18 mouse cellular contexts compared by ENCODE assay signal in genomic region chr11:76572820-76573385, GRCm38 (mm10). TPM values are rescaled to one million over a fixed set of nuclear protein-coding genes. Genes with fewer than 3 reads are reported as not detected.
DNase-seq lines count a peak whose midpoint lies in the region; ATAC-seq and TF ChIP-seq lines count a peak whose summit lies in the region.
"Had no signal": no experiment of that assay in that cellular context is flagged by ENCODE, and none has a peak within 500 bp of the region (broad histone marks: within the 10 kb centered on the region; RNA-seq: fewer than 3 reads in every experiment).

No protein-coding gene starts in this region.

- no peaks in the 10 kb centered on the region for H3K36me3 ChIP-seq in forebrain, postnatal 0 days (ENCODE audit: insufficient read depth)
- H3K36me3 ChIP-seq in forebrain, embryonic 13.5 days (ENCODE audit: poor library complexity, severe bottlenecking) = no peaks in the 10 kb centered on the region
- H3K36me3 ChIP-seq in embryonic facial prominence, embryonic 15.5 days = no peaks in the 10 kb centered on the region
- H3K36me3 ChIP-seq in macrophage (ENCODE audit: inconsistent target) = no peaks in the 10 kb centered on the region
- H3K36me3 ChIP-seq: heart, embryonic 13.5 days; midbrain, embryonic 10.5 days; stomach, embryonic 15.5 days had no signal

- no peak for TF ChIP-seq CTCF in forebrain, postnatal 0 days (IDR thresholded peaks at IDR 0.05; ENCODE audit: low read depth)

- H3K4me1 ChIP-seq in forebrain, postnatal 0 days (ENCODE audit: insufficient read depth) = peaks cover 14% of the 10 kb centered on the region
- H3K4me1 ChIP-seq in forebrain, embryonic 13.5 days = peaks cover 28% of the 10 kb centered on the region
- H3K4me1 ChIP-seq in embryonic facial prominence, embryonic 15.5 days = peaks cover 41% of the 10 kb centered on the region

- H3K9me3 ChIP-seq in forebrain, postnatal 0 days (ENCODE audit: low read length) = no peaks in the 10 kb centered on the region
- H3K9me3 ChIP-seq in forebrain, embryonic 13.5 days (replicated peaks) = no peaks in the 10 kb centered on the region
- H3K9me3 ChIP-seq in embryonic facial prominence, embryonic 15.5 days (replicated peaks) = no peaks in the 10 kb centered on the region
- H3K9me3 ChIP-seq: heart, embryonic 13.5 days; midbrain, embryonic 10.5 days; stomach, embryonic 15.5 days had no signal

- H3K79me2 ChIP-seq in macrophage (ENCODE audit: inconsistent target) = peaks cover 99% of the 10 kb centered on the region

- H3K4me3 ChIP-seq in forebrain, postnatal 0 days (ENCODE audit: low read depth, low read length) = no peak overlapping the region
- H3K4me3 ChIP-seq in forebrain, embryonic 13.5 days = no peak overlapping the region
- no peak overlapping the region for H3K4me3 ChIP-seq in embryonic facial prominence, embryonic 15.5 days (replicated peaks)
- no peak overlapping the region for H3K4me3 ChIP-seq in macrophage (ENCODE audit: inconsistent target)
- H3K4me3 ChIP-seq: gastrocnemius, adult 2 months; heart, embryonic 13.5 days; midbrain, embryonic 10.5 days; stomach, embryonic 15.5 days had no signal

- ATAC-seq in forebrain, postnatal 0 days = no peak
- no peak for ATAC-seq in forebrain, embryonic 13.5 days
- no peak for ATAC-seq in embryonic facial prominence, embryonic 15.5 days (ENCODE audit: insufficient number of reproducible peaks, low FRiP score, low TSS enrichment, low read depth)
- ATAC-seq: lung, postnatal 0 days had no signal

- H3K4me2 ChIP-seq in forebrain, postnatal 0 days (ENCODE audit: low read depth) = no peak overlapping the region
- no peak overlapping the region for H3K4me2 ChIP-seq in forebrain, embryonic 13.5 days
- no peak overlapping the region for H3K4me2 ChIP-seq in embryonic facial prominence, embryonic 15.5 days (replicated peaks)
- H3K4me2 ChIP-seq: heart, embryonic 13.5 days; liver, embryonic 11.5 days; stomach, embryonic 15.5 days had no signal

- 78% methylated on average over 6 of the region's 6 CpGs for WGBS in forebrain, postnatal 0 days
- 92% methylated on average over 6 of the region's 6 CpGs for WGBS in forebrain, embryonic 13.5 days
- WGBS in embryonic facial prominence, embryonic 15.5 days = 63% methylated on average over 6 of the region's 6 CpGs
- WGBS in macrophage (ENCODE audit: missing documents) = 79% methylated on average over 6 of the region's 6 CpGs

- DNase-seq in forebrain, postnatal 0 days = peak; percentile 22
- peak; percentile 58 for DNase-seq in CD4-positive, CD25-positive, alpha-beta regulatory T cell, adult 2 months (ENCODE audit: low read depth, low spot score)
- DNase-seq in kidney, postnatal 36 days = no peak
- DNase-seq in natural killer cell, adult 2 months (ENCODE audit: low spot score in 2 of 2) = no peak
- DNase-seq in urinary bladder, postnatal 10 days (ENCODE audit: low spot score) = no peak
- DNase-seq: cerebellum, adult 2 months; embryo, embryonic 11 days; gastrocnemius, adult 2 months; kidney, adult 18-20 months; thymus, postnatal 14 days had no signal

- no peaks in the 10 kb centered on the region for H3K27me3 ChIP-seq in forebrain, postnatal 0 days (ENCODE audit: insufficient read depth, low read length)
- H3K27me3 ChIP-seq in forebrain, embryonic 13.5 days = peaks cover 25% of the 10 kb centered on the region
- H3K27me3 ChIP-seq in embryonic facial prominence, embryonic 15.5 days = no peaks in the 10 kb centered on the region

- H3K9ac ChIP-seq in forebrain, postnatal 0 days = no peak overlapping the region
- no peak overlapping the region for H3K9ac ChIP-seq in forebrain, embryonic 13.5 days
- no peak overlapping the region for H3K9ac ChIP-seq in embryonic facial prominence, embryonic 15.5 days
- H3K9ac ChIP-seq: heart, embryonic 13.5 days; stomach, embryonic 15.5 days had no signal

- peak overlapping the region; percentile 57 for H3K27ac ChIP-seq in forebrain, postnatal 0 days (ENCODE audit: low read depth, low read length)
- no peak overlapping the region for H3K27ac ChIP-seq in forebrain, embryonic 13.5 days
- H3K27ac ChIP-seq in embryonic facial prominence, embryonic 15.5 days (replicated peaks) = peak overlapping the region; percentile 29
- peak overlapping the region; percentile 75 for H3K27ac ChIP-seq in macrophage
- H3K27ac ChIP-seq: gastrocnemius, adult 2 months; heart, embryonic 13.5 days; midbrain, embryonic 10.5 days; stomach, embryonic 15.5 days had no signal

RNA-seq across cellular contexts. Expression of gene Abr, which starts 49.2 kb away (rescaled TPM):
- 241 and 262 TPM in 2 replicates for total RNA-seq in forebrain, postnatal 0 days (2014; rRNA removed)
- 99.1 and 110 TPM in 2 replicates for polyA plus RNA-seq in forebrain, postnatal 0 days (2015; fragmentation: Nextera tagmentation; extraction: Ambion mirVana)
- polyA plus RNA-seq in forebrain, embryonic 13.5 days (2015; fragmentation: Nextera tagmentation; extraction: Ambion mirVana) = 70.2 and 75.8 TPM in 2 replicates
- polyA plus RNA-seq in embryonic facial prominence, embryonic 15.5 days (2015; fragmentation: Nextera tagmentation; extraction: Ambion mirVana) = 41.1 and 42.6 TPM in 2 replicates
- 1,000 to 10,000 TPM in 3 of 26 experiments, 100 to 1,000 TPM in 23; 385 to 3,736 (median 481) TPM for total RNA-seq in macrophage (2018; cell fraction: chromatin; rRNA removed)
- 100 to 1,000 TPM; 135 to 283 (median 184) TPM for total RNA-seq in macrophage (2018; cell fraction: cytosol; rRNA removed)
- total RNA-seq in macrophage (2018; cell fraction: nucleus; rRNA removed) = 1,000 to 10,000 TPM in 1 of 26 experiments, 100 to 1,000 TPM in 25; 247 to 1,640 (median 305) TPM
- polyA plus RNA-seq in macrophage (2018) = 100 to 138 TPM (median 115 TPM) in 3 replicates

Comparison
In these comparisons a context has a peak if more than half of its experiments do, and no peak if none do; other contexts are left out.
1. DNase-seq: peak in forebrain, postnatal 0 days (single experiment) and CD4-positive, CD25-positive, alpha-beta regulatory T cell, adult 2 months (single experiment); none in kidney, postnatal 36 days (0 of 2), natural killer cell, adult 2 months (0 of 2) and urinary bladder, postnatal 10 days (single experiment).